Comparison of ENCODE assay signal across 13 mouse cellular contexts in the genomic region with DNA sequence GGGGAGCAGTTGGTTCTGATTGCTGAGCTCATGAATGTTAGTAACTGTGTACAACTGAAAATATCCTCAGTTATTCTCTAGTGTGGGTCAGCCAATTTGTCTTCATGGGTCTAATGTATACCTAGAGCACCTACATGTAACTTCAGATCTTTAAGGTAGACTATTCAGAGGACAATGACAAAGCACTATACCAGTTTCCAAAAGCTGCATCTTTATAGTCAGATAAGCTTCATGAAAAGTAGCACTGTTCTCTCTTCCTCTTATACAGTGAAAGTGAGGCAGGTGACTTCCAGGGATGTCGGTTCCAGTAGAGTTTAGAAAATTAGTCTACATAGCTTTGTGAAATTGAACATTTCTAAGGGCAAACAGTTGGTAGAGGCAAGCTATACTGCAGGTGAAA.
"Had no signal": no experiment of that assay in that cellular context is flagged by ENCODE, and none has a peak within 500 bp of the region (broad histone marks: within the 10 kb centered on the region; RNA-seq: fewer than 3 reads in every experiment).

No protein-coding gene starts in this region.

- H3K27ac ChIP-seq: kidney, embryonic 15.5 days; limb, embryonic 10.5 days; midbrain, embryonic 15.5 days; neural tube, embryonic 12.5 days had no signal

- DNase-seq: kidney, adult 2 months; kidney, postnatal 14 days; lung, adult 2 months; lung, postnatal 36 days; right cerebral cortex, postnatal 25 days; thymus, postnatal 36 days had no signal

- H3K27me3 ChIP-seq: kidney, embryonic 15.5 days; midbrain, embryonic 15.5 days; neural tube, embryonic 12.5 days had no signal

- H3K9me3 ChIP-seq: kidney, embryonic 15.5 days; limb, embryonic 10.5 days; midbrain, embryonic 15.5 days; neural tube, embryonic 12.5 days had no signal

- H3K4me2 ChIP-seq: kidney, embryonic 15.5 days; midbrain, embryonic 11.5 days; midbrain, embryonic 15.5 days; neural tube, embryonic 12.5 days had no signal

- H3K4me3 ChIP-seq: kidney, embryonic 15.5 days; limb, embryonic 10.5 days; midbrain, embryonic 15.5 days; neural tube, embryonic 12.5 days had no signal

- H3K4me1 ChIP-seq: midbrain, embryonic 15.5 days; neural tube, embryonic 12.5 days had no signal

- H3K36me3 ChIP-seq: kidney, embryonic 15.5 days; limb, embryonic 10.5 days; midbrain, embryonic 15.5 days; neural tube, embryonic 12.5 days had no signal

- ATAC-seq: intestine, embryonic 16.5 days; lung, postnatal 0 days; midbrain, embryonic 15.5 days had no signal

- H3K9ac ChIP-seq: kidney, embryonic 15.5 days; midbrain, embryonic 15.5 days; neural tube, embryonic 12.5 days had no signal
